In the genomic region with DNA sequence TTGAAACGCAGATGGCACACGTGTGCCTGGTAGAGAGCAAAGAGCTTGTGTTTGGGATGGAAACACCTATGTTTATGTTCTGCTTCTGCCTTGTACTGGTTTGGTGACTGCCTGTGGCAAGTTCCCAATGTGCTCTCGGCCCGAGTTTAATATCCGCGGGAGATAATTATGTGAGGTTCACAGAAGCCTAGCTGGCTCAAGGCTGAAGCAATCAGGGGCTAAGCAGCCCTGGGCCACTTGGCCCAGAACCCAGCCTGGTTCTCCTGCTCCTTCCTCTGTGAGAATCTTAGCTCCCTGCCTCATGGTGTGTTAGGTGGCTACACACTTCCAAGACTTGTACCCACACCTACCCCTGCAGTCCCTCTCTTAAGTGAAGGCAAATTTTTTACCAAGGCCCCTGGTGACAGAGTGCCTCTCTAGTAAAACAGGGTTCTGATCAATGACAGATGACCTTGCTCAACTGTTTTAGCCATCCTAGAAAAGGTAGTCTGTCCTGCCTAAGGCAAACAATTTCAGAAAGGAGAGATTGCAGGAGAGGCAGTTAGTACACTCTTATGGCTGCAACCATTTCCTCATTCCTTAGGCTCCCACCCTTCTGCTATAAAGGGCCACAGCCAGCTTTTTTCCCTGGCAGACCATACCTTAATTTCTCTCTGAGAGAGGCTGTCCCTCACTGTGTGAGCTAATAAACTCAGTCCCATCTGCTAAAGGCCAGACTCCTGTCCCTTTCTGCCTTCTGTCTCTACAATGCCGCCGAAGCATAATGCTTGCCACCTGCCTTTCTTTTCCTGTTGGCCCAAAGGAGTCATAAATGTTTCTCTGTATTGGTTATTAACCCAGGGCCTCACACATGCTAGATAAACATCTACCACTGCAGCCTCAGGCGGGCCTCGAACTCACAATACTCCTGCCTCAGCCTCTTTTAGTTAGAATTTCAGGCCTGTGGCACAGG, we compare ENCODE assay signal across 12 mouse cellular contexts.
A peak's percentile ranks its signal among the peaks of the same experiment; 100 is the strongest.
DNase-seq lines count a peak whose midpoint lies in the region; ATAC-seq lines count a peak whose summit lies in the region.
"Had no signal": no experiment of that assay in that cellular context is flagged by ENCODE, and none has a peak within 500 bp of the region (broad histone marks: within the 10 kb centered on the region; RNA-seq: fewer than 3 reads in every experiment).

No protein-coding gene starts in this region.

- H3K4me2 ChIP-seq in heart, embryonic 13.5 days, result no peak overlapping the region
- H3K4me2 ChIP-seq: liver, embryonic 13.5 days; midbrain, embryonic 12.5 days had no signal

- ATAC-seq in heart, embryonic 13.5 days (ENCODE audit: extremely low read depth, insufficient number of reproducible peaks, low FRiP score, low TSS enrichment), result no peak

- H3K27me3 ChIP-seq in heart, embryonic 13.5 days (replicated peaks), result no peaks in the 10 kb centered on the region
- H3K27me3 ChIP-seq: liver, embryonic 13.5 days; midbrain, embryonic 12.5 days had no signal

- no peaks in the 10 kb centered on the region for H3K36me3 ChIP-seq in heart, embryonic 13.5 days
- H3K36me3 ChIP-seq: liver, embryonic 13.5 days; midbrain, embryonic 12.5 days had no signal

- no peak for DNase-seq in heart, adult 8-10 months (ENCODE audit: low spot score)
- DNase-seq in ovary, adult 18-20 months (ENCODE audit: low spot score), result peak; percentile 43
- DNase-seq in ovary, postnatal 10 days (ENCODE audit: low spot score), result no peak
- DNase-seq in kidney, adult 9 months, result peak; percentile 33
- DNase-seq in urinary bladder, postnatal 10 days (ENCODE audit: low spot score), result no peak
- DNase-seq in embryo, embryonic 11 days, result no peak
- DNase-seq in retina, postnatal 1 day, result no peak
- DNase-seq: liver, embryonic 13.5 days; right cerebral cortex, postnatal 4 days had no signal

- no peak overlapping the region for H3K27ac ChIP-seq in heart, embryonic 13.5 days (replicated peaks)
- H3K27ac ChIP-seq: left cerebral cortex, adult 2 months; liver, embryonic 13.5 days; midbrain, embryonic 12.5 days had no signal

- peaks cover 31% of the 10 kb centered on the region for H3K4me1 ChIP-seq in heart, embryonic 13.5 days
- H3K4me1 ChIP-seq: liver, embryonic 13.5 days had no signal

- peak overlapping the region; percentile 8; the same call in 1 of the 2 replicates for H3K9ac ChIP-seq in heart, embryonic 13.5 days
- H3K9ac ChIP-seq: liver, embryonic 13.5 days; midbrain, embryonic 12.5 days had no signal

- 76% methylated on average over 10 of the region's 10 CpGs for WGBS in heart, embryonic 13.5 days

- H3K9me3 ChIP-seq in heart, embryonic 13.5 days, result no peaks in the 10 kb centered on the region
- H3K9me3 ChIP-seq: liver, embryonic 13.5 days; midbrain, embryonic 12.5 days had no signal

- H3K4me3 ChIP-seq in heart, embryonic 13.5 days, result no peak overlapping the region
- H3K4me3 ChIP-seq: left cerebral cortex, adult 2 months; liver, embryonic 13.5 days; midbrain, embryonic 12.5 days had no signal

Comparison
In these comparisons a context has a peak if more than half of its experiments do, and no peak if none do; other contexts are left out.
1. DNase-seq: peak in ovary, adult 18-20 months (single experiment) and kidney, adult 9 months (single experiment); none in heart, adult 8-10 months (single experiment), ovary, postnatal 10 days (single experiment), urinary bladder, postnatal 10 days (single experiment), embryo, embryonic 11 days (single experiment) and retina, postnatal 1 day (single experiment).